Mouse (Mus musculus) midbrain, embryonic 12.5 days (tissue): ENCODE measurements at regions not wholly inside any gene's neighbourhood (a gene's known extent, or its start where the extent isn't known, plus 50 kb on each side); places are given as distances from the start of the nearest gene placed in this dataset.
"Not testable (repeated sequence)": the region's sequence is repeated elsewhere in the genome, so short reads cannot be mapped to it uniquely, and the experiment has no call there.

ENCODE experiments used
- ATAC-seq: fragments of 200-750 bp; cut with Nextera tagmentation; 2 replicates; pipeline ENCODE4 v1.8.0; 2017; ENCODE audit warnings: low read depth, moderate TSS enrichment, moderate library complexity; ENCODE audit not compliant: low FRiP score
- H3K27ac ChIP-seq: fragments of 300-500 bp; sonication (generic); replicated peaks from 2 replicates; pipeline ENCODE4 v1.5.1; 2016; ENCODE audit warnings: mild to moderate bottlenecking
- H3K27me3 ChIP-seq: fragments of 300-500 bp; sonication (generic); 2 replicates; pipeline ENCODE4 v1.6.1; 2016; ENCODE audit warnings: mild to moderate bottlenecking
- H3K36me3 ChIP-seq: fragments of 300-500 bp; sonication (generic); 2 replicates; pipeline ENCODE4 v1.6.1; 2016
- H3K4me1 ChIP-seq: fragments of 300-500 bp; sonication (generic); 2 replicates; pipeline ENCODE4 v1.6.1; 2016
- H3K4me2 ChIP-seq: fragments of 300-500 bp; sonication (generic); replicated peaks from 2 replicates; pipeline ENCODE4 v1.6.1; 2016; ENCODE audit warnings: mild to moderate bottlenecking, moderate library complexity
- H3K4me3 ChIP-seq: fragments of 300-500 bp; sonication (generic); 2 replicates; pipeline ENCODE4 v1.5.1; 2016; ENCODE audit warnings: mild to moderate bottlenecking
- H3K9ac ChIP-seq: fragments of 300-500 bp; sonication (generic); replicated peaks from 2 replicates; pipeline ENCODE4 v1.6.1; 2016; ENCODE audit warnings: mild to moderate bottlenecking, moderate library complexity
- H3K9me3 ChIP-seq: fragments of 300-500 bp; sonication (generic); 2 replicates; pipeline ENCODE4 v1.6.1; 2016; ENCODE audit warnings: mild to moderate bottlenecking
- WGBS: fragments of 180-500 bp; shearing (Covaris S2); methylation state at CpG from one replicate; pipeline ENCODE4 v1.1.7; 2016; 5-methylcytosine and 5-hydroxymethylcytosine counted together

GRCm38 (mm10) chr1:80969927-80970326 lies 106.8 kb upstream of the Nyap2 start:
- no peak overlapping the region for H3K27ac ChIP-seq
- no peak overlapping the region for H3K4me3 ChIP-seq
- no peaks in the 10 kb centered on the region for H3K4me1 ChIP-seq
- ATAC-seq = no peak
- H3K4me2 ChIP-seq = no peak overlapping the region
- no peaks in the 10 kb centered on the region for H3K36me3 ChIP-seq
- no peaks in the 10 kb centered on the region for H3K27me3 ChIP-seq
- H3K9ac ChIP-seq = no peak overlapping the region
- H3K9me3 ChIP-seq = no peaks in the 10 kb centered on the region

GRCm38 (mm10) chr1:80969194-80969593 lies 107.6 kb upstream of the Nyap2 start:
- Histone ChIP-seq H3K36me3 (no peaks in the 10 kb centered on the region), H3K27me3 (no peaks in the 10 kb centered on the region), H3K9ac (no peak overlapping the region), H3K4me1 (no peaks in the 10 kb centered on the region), H3K27ac (no peak overlapping the region), H3K9me3 (no peaks in the 10 kb centered on the region), H3K4me3 (no peak overlapping the region), H3K4me2 (no peak overlapping the region)
- 66% methylated on average over 1 of the region's 1 CpGs for WGBS
- ATAC-seq = no peak

DNA sequence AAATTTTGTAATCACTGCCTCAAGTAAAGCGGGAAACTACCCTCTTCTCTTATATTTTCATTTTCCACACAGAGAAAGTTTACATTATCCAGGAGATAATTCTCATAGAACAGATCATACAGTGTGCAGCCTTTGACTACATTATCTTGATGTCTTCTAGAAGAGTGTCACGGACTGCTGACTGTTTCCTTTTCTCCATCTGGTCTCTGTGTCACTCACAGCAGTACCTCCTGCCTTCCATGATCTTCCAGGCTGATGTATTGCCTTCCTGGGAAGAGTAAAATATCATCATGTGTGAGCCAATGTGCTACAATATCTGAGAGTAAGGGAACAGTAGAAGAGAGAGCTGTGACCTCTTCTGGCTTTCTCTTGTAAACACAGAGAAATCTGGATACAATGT lies 111.0 kb upstream of the Nyap2 start:
- H3K4me2 ChIP-seq = no peak overlapping the region
- no peak for ATAC-seq
- H3K9me3 ChIP-seq = no peaks in the 10 kb centered on the region
- H3K27ac ChIP-seq = no peak overlapping the region
- no peaks in the 10 kb centered on the region for H3K4me1 ChIP-seq
- no peaks in the 10 kb centered on the region for H3K27me3 ChIP-seq
- H3K4me3 ChIP-seq = no peak overlapping the region
- 81% methylated on average over 2 of the region's 2 CpGs for WGBS
- H3K9ac ChIP-seq = no peak overlapping the region
- no peaks in the 10 kb centered on the region for H3K36me3 ChIP-seq

- no peaks in the 10 kb centered on the region for H3K4me1 ChIP-seq
Observed at GRCm38 (mm10) chr1:80964376-80964775, 112.4 kb upstream of the Nyap2 start.

DNA sequence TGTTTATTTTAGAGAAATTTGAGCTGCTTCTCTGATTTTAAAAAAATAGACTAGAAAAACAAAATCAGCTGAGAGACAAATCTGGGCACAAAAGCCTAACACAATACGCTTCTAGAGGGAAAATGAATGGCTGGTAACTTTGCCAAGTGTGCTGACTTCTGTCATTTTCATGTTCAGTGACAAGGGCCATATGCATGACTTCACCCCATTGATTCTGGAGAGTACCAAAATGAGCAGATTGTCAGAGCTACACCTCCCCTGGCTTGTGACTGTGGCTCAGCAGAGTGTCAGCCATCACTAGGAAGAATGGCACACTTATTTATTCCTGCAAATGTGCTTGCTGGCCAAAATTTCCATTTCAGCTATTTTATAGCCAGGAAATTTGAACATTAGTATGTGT lies 112.9 kb upstream of the Nyap2 start:
- Histone ChIP-seq H3K9me3 (no peaks in the 10 kb centered on the region), H3K27me3 (no peaks in the 10 kb centered on the region), H3K36me3 (no peaks in the 10 kb centered on the region), H3K27ac (no peak overlapping the region), H3K4me1 (no peaks in the 10 kb centered on the region), H3K9ac (no peak overlapping the region), H3K4me2 (no peak overlapping the region), H3K4me3 (no peak overlapping the region)
- ATAC-seq = no peak
- WGBS = 91% methylated on average over 1 of the region's 1 CpGs

More at GRCm38 (mm10) chr1:80964376-80964775, 112.4 kb upstream of the Nyap2 start:
- 91% methylated on average over 5 of the region's 5 CpGs for WGBS
- no peak overlapping the region for H3K9ac ChIP-seq
- H3K9me3 ChIP-seq = no peaks in the 10 kb centered on the region
- H3K36me3 ChIP-seq = no peaks in the 10 kb centered on the region
- H3K4me3 ChIP-seq = no peak overlapping the region
- no peak overlapping the region for H3K4me2 ChIP-seq
- no peak for ATAC-seq
- no peak overlapping the region for H3K27ac ChIP-seq
- H3K27me3 ChIP-seq = no peaks in the 10 kb centered on the region

GRCm38 (mm10) chr1:80950406-80950805 lies 126.3 kb upstream of the Nyap2 start:
- H3K4me1 ChIP-seq = no peaks in the 10 kb centered on the region
- no peak overlapping the region for H3K4me3 ChIP-seq
- ATAC-seq = no peak
- H3K27me3 ChIP-seq = no peaks in the 10 kb centered on the region
- H3K36me3 ChIP-seq = no peaks in the 10 kb centered on the region
- H3K4me2 ChIP-seq = no peak overlapping the region
- 94% methylated on average over 4 of the region's 4 CpGs for WGBS
- H3K9ac ChIP-seq = no peak overlapping the region
- H3K27ac ChIP-seq = no peak overlapping the region
- H3K9me3 ChIP-seq = no peaks in the 10 kb centered on the region

- H3K9ac ChIP-seq, H3K36me3 ChIP-seq, H3K27me3 ChIP-seq, H3K4me1 ChIP-seq, H3K9me3 ChIP-seq, H3K4me3 ChIP-seq, ATAC-seq, H3K4me2 ChIP-seq, H3K27ac ChIP-seq: not testable (repeated sequence)
Observed at GRCm38 (mm10) chr1:80946049-80946448, 130.7 kb upstream of the Nyap2 start.

DNA sequence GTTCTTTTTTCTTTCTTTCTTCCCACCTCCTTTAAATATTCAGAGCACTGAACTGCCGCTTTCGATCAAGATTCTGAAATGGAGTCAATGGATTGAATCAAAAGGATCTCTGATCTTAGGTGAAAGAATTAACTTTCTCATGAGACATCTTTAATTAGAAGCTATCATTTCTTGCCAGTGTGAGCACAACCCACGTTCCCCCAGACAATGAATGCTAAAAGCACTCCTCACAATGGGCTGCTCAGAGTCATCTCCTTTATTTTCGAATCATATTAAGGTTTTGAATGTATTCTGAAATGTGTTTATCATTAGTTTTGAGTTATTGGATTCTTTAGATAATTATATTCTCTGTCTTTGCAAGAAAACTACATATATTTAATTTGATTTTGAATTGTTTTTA lies 137.4 kb upstream of the Nyap2 start:
- Histone ChIP-seq H3K27me3 (no peaks in the 10 kb centered on the region), H3K36me3 (no peaks in the 10 kb centered on the region), H3K9ac (no peak overlapping the region), H3K4me2 (no peak overlapping the region), H3K4me3 (no peak overlapping the region), H3K27ac (no peak overlapping the region), H3K9me3 (no peaks in the 10 kb centered on the region), H3K4me1 (no peaks in the 10 kb centered on the region)
- WGBS = 54% methylated on average over 4 of the region's 4 CpGs
- no peak for ATAC-seq

DNA sequence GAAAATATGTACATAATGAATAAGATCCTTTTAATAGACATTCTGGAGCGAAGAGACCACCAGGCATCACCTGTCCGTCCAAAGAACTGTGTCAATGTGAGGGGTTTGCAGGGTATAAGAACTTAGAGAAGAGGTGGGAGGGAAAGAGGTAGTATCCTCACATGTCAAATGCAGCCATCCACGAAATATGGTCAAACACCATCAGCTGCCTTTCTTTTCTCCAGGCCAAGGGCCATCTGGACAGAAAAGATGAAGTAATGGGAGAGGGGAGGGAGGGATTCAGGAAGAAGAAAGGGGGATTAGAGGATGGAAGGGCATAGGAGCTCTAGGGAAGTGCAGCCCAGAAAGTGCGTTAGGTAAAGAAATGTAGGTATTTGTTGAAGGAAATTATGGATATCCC lies 141.0 kb upstream of the Dock10 start:
- Histone ChIP-seq H3K27ac (no peak overlapping the region), H3K9me3 (no peaks in the 10 kb centered on the region), H3K4me2 (no peak overlapping the region), H3K4me1 (no peaks in the 10 kb centered on the region), H3K9ac (no peak overlapping the region), H3K36me3 (no peaks in the 10 kb centered on the region), H3K27me3 (no peaks in the 10 kb centered on the region), H3K4me3 (no peak overlapping the region)
- WGBS = 68% methylated on average over 4 of the region's 4 CpGs
- no peak for ATAC-seq

GRCm38 (mm10) chr1:80874140-80874849 lies 116.0 kb upstream of the Dock10 start:
- no peaks in the 10 kb centered on the region for H3K9me3 ChIP-seq
- 78% methylated on average over 4 of the region's 4 CpGs for WGBS
- H3K9ac ChIP-seq = no peak overlapping the region
- no peak overlapping the region for H3K27ac ChIP-seq
- H3K36me3 ChIP-seq = no peaks in the 10 kb centered on the region
- ATAC-seq = no peak
- H3K4me1 ChIP-seq = no peaks in the 10 kb centered on the region
- no peaks in the 10 kb centered on the region for H3K27me3 ChIP-seq
- no peak overlapping the region for H3K4me2 ChIP-seq
- H3K4me3 ChIP-seq = no peak overlapping the region

DNA sequence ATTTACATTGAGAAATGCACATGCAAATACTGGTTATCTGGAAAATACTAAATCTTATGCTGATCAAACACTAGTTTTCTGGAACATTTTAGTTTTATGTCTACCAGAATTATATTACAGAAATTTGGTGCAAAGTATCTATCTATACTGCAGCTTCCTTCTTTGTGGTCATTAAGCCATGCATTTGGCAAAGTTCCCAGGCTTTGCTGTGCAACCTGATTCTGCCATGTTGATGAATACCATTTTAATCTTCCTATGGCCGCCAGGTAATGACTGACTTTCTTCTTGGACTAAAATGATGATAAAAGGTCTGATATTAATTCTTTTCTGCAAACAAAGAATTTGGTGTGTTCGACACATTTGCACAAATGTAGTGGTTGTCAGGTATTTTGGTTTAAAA lies 115.3 kb upstream of the Dock10 start:
- Histone ChIP-seq H3K4me1 (no peaks in the 10 kb centered on the region), H3K27ac (no peak overlapping the region), H3K36me3 (no peaks in the 10 kb centered on the region), H3K4me3 (no peak overlapping the region), H3K27me3 (no peaks in the 10 kb centered on the region), H3K9ac (no peak overlapping the region), H3K9me3 (no peaks in the 10 kb centered on the region), H3K4me2 (no peak overlapping the region)
- 83% methylated on average over 2 of the region's 2 CpGs for WGBS
- ATAC-seq = no peak

GRCm38 (mm10) chr1:80868805-80869204 lies 110.5 kb upstream of the Dock10 start:
- no peaks in the 10 kb centered on the region for H3K9me3 ChIP-seq
- no peak overlapping the region for H3K4me3 ChIP-seq
- no peak for ATAC-seq
- H3K27me3 ChIP-seq = no peaks in the 10 kb centered on the region
- H3K9ac ChIP-seq = no peak overlapping the region
- H3K36me3 ChIP-seq = no peaks in the 10 kb centered on the region
- H3K4me2 ChIP-seq = no peak overlapping the region
- H3K27ac ChIP-seq = no peak overlapping the region
- no peaks in the 10 kb centered on the region for H3K4me1 ChIP-seq

DNA sequence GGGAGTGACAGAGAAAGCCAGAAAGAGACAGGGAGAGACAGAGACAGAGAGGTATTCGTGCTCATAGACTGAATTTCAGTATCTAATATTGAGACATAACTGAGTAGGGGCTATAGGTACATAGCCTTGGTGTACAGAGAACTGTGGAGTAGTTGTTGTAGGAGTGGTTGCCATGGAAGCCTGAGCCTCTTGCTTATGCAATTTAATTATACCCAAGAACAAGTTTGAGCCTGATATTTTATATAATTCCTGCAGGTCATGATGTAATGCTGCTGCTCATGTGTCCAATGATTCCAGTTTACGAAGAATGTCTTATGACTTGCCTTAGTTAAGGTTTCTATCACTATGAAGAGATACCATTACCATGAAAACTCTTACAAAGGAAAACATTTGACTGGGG lies 98.7 kb upstream of the Dock10 start:
- H3K4me2 ChIP-seq = no peak overlapping the region
- no peak overlapping the region for H3K4me3 ChIP-seq
- no peaks in the 10 kb centered on the region for H3K9me3 ChIP-seq
- WGBS = 88% methylated on average over 2 of the region's 2 CpGs
- H3K36me3 ChIP-seq = no peaks in the 10 kb centered on the region
- ATAC-seq = no peak
- H3K9ac ChIP-seq = no peak overlapping the region
- H3K27ac ChIP-seq = no peak overlapping the region
- H3K27me3 ChIP-seq = no peaks in the 10 kb centered on the region
- H3K4me1 ChIP-seq = no peaks in the 10 kb centered on the region; the same call in 1 of the 2 replicates
